Mouse (Mus musculus) cerebellum, postnatal 14 days (tissue): ENCODE data around the gene Fam222b.
"Not testable (repeated sequence)": the region's sequence is repeated elsewhere in the genome, so short reads cannot be mapped to it uniquely, and the experiment has no call there.

ENCODE experiments used
- DNase-seq, 2 experiments: peaks; one replicate each; pipeline ENCODE4 v3.0.0; 2021; ENCODE audit warnings: mixed read lengths in 2 of 2

Gene Fam222b

GRCm38 (mm10) chr11:78182450-78182849 lies 88.0 kb downstream of the Fam222b start:
- no peak for DNase-seq

GRCm38 (mm10) chr11:78182961-78183844 lies 88.7 kb downstream of the Fam222b start, which contains the start of gene Rpl23a:
Gene Rpl23a (minus strand): TSS chr11:78183584.
- peak; percentile 84 to 89 for DNase-seq

DNA sequence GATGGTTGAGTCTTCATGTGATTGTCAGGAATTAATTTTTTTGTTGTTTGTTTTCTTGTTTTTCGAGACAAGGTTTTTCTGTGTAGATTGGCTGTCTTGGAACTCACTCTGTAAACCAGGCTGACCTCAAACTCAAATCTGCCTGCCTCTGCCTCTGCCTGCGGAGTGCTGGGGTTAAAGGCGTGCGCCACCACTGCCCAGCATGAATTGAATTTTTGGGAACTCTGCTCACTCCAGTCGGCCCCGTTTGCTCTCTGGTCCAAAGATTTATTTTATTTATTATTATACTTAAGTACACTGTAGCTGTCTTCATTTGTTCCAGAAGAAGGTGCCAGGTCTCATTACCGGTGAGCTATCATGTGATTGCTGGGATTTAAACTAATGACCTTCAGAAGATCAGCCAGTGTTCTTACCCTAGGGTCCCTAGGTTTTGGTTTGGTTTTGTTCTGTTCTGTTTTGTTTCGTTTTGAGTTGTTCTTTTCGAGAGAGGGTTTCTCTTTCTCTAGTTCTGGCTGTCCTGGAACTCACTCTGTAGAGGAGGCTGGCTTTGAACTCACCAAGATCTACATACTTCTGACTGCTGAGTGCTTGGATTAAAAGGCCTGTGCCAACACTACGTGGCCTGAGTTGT lies 89.5 kb downstream of the Fam222b start:
- no peak for DNase-seq

- not testable (repeated sequence) for DNase-seq
Observed at GRCm38 (mm10) chr11:78184702-78185101, 90.2 kb downstream of the Fam222b start.

DNA sequence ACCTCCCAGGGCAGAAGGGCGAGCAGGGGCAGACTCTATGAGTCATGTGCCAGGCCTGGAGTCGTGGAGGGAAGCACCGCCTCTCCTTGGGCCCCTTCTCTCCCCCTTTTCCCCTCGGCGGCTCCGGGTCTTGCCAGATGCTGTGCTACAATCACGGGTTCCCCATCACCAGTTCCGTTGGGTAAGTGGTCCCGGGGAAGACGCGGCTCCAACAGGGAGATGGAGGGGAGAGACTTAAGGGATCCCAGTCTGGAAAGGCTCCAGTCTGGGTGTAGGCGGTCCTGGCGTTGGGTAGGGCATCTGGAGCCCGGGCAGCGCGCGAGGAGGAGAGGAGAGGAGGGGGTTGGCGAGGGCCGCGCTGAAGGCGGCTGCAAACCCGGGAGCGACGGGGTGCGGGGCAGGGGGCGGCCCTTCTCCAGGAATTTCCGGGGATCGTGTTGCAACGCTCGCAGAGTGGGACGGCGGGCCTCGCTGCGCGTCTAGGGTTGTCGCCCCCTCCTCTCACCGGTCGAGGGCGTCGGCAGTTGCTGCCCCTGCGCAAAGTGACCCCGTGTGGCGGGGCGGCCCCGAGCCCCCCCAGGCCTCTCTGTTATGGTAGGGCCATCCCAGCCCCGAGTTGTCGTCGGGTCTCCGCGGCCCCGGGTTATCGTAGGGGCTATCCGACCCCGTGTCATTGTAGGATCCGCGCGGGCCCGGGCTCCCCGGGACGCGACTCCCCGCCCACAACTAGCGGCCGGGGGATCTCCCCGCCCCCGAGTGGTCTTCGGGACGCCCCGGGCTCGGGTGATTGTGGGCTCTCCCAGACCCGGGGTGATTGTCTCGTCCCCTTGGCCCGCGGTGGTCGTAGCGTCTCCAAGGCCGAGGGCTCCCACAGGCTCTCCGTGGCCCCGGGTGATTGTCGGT lies 94.1 kb downstream of the Fam222b start, which contains the start of gene Rab34:
Gene Rab34, plus strand, starts transcription at position 100 of the 903 bp plus-strand sequence.
- DNase-seq = peak; percentile 66 to 75

DNA sequence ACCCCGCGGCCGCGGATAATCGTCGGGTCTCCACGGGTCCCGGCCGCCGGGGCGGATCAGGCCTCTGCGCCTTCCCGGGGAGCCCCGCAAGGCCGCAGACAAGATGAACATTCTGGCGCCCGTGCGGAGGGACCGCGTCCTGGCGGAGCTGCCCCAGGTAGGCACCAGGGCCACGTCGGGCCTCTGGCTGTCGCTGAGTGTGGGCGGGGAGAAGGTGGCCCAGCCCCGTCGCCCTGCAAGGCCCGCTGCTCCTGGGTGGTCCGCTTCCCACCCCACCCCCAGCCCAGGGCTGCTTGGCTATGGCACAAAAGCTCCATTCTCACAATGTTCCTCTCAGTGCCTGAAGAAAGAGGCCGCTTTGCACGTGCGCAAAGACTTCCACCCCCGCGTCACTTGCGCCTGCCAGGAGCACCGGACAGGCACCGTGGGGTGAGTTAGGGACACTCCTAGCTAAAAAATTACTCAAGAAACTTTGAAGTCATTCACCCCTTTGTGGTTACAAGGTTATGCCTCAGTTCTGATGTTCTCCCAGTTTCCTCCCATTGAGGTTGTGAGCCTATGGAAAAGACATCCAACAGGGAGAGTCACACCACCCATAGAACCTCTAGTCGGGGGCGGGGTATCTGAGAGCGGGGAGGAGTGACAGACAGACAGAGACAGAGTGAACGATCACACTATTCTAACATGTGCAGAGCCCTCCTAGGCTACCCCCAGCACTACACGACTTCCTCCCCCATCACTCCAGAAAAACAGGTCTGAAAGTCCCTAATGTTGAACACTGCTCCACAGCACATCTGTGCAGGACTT lies 95.0 kb downstream of the Fam222b start:
- DNase-seq = peak; percentile 55 to 67

GRCm38 (mm10) chr11:78190041-78190440 lies 95.6 kb downstream of the Fam222b start:
- DNase-seq = no peak

DNA sequence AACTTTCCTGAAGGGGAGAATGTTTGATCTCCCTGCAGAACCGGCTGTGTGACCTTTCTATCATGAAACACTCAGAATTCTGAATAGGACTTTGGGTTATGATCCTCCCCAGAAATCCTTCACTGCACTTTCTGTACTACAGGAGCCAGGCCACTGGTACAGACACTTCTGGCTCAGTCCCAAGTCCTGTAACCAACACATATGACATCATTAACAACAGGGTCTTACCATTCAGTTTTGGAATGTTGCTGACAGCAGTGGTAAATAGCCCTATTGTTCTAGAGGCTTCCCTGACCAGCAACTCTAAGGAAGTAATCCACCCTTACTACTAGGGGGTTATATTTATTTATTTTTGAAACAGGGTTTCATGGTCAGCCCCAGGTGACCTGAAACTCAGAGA lies 98.7 kb downstream of the Fam222b start, which contains the start of gene Proca1:
Gene Proca1, plus strand, starts transcription at position 280 of the 400 bp plus-strand sequence.
- DNase-seq = no peak

GRCm38 (mm10) chr11:78194411-78195100 lies 100.1 kb downstream of the Fam222b start:
- DNase-seq = peak; percentile 35 to 66

DNA sequence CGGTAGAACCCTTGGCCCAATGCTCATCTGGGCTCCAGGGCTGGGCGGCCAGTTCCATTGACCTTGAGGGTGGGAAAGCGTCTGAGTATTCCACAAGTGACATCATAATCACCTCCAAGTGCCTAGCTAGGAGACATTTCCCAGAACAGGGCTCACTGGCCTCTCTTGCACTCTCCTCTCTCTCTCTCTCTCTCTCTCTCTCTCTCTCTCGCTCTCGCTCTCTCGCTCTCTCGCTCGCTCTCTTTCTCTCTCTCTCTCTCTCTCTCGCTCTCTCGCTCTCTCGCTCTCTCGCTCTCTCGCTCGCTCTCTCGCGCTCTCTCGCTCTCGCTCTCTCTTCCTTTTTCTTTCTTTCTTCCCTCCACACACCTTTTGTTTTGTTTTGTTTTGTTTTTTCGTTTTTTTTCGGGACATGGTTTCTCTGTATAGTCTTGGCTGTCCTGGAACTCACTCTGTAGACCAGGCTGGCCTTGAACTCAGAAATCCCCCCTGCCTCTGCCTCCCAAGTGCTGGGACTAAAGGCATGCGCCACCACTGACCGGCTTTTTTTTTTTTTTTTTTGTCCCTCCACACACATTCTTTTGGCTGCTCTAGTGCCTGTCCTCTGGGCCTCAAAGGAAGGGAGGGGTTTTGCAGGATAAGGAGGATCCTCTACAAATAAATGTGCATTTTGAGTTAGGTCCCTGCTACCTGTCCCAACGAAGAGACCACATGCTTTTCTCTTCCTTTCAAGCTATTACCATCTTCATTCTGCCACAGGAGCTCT lies 100.8 kb downstream of the Fam222b start:
- DNase-seq = no peak

DNA sequence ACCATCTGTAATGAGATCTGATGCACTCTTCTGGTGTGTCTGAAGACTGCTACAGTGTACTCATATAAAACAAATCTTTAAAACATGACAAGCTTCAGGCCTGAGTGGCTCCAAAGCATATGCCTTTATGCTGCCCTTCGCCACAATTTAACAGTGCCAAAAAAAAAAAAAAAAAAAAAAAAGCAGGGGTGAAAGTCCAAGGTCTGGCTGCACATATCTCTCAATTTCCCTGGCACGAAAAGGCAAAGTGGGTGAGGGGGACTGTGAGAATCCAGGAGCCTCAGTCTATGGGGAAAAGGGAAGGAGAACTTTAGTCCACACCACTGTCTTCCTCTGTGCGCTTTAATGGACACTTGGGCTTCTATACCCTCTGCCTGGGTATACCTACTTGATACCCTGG lies 107.9 kb downstream of the Fam222b start:
- DNase-seq = no peak

- DNase-seq = no peak
Observed at GRCm38 (mm10) chr11:78204287-78204686, 109.8 kb downstream of the Fam222b start.

GRCm38 (mm10) chr11:78205361-78206206 lies 111.1 kb downstream of the Fam222b start:
- DNase-seq = no peak
